Mouse (Mus musculus) retina, postnatal 7 days (tissue): Measurements from ENCODE around the gene Slc2a10.

ENCODE experiments used
- DNase-seq: peaks from one replicate; pipeline ENCODE4 v3.0.0-alpha.2; 2012; ENCODE audit warnings: low read depth, low spot score

Slc2a10 gene

GRCm38 (mm10) chr2:165559506-165560235 lies 56.1 kb downstream of the Slc2a10 start:
- DNase-seq, result no peak

GRCm38 (mm10) chr2:165561861-165562260 lies 58.3 kb downstream of the Slc2a10 start:
- DNase-seq, result no peak

GRCm38 (mm10) chr2:165563298-165564058 lies 59.9 kb downstream of the Slc2a10 start:
- DNase-seq, result peak; percentile 19

- no peak for DNase-seq
These were observed 60.5 kb downstream of the Slc2a10 start for GRCm38 (mm10) chr2:165564101-165564500.

- no peak for DNase-seq
These were observed 61.0 kb downstream of the Slc2a10 start for GRCm38 (mm10) chr2:165564620-165565019.

GRCm38 (mm10) chr2:165566898-165567297 lies 63.3 kb downstream of the Slc2a10 start:
- DNase-seq, result no peak

GRCm38 (mm10) chr2:165567820-165568219 lies 64.2 kb downstream of the Slc2a10 start:
- DNase-seq, result no peak

GRCm38 (mm10) chr2:165568911-165569310 lies 65.3 kb downstream of the Slc2a10 start:
- DNase-seq, result no peak
